In the genomic region with DNA sequence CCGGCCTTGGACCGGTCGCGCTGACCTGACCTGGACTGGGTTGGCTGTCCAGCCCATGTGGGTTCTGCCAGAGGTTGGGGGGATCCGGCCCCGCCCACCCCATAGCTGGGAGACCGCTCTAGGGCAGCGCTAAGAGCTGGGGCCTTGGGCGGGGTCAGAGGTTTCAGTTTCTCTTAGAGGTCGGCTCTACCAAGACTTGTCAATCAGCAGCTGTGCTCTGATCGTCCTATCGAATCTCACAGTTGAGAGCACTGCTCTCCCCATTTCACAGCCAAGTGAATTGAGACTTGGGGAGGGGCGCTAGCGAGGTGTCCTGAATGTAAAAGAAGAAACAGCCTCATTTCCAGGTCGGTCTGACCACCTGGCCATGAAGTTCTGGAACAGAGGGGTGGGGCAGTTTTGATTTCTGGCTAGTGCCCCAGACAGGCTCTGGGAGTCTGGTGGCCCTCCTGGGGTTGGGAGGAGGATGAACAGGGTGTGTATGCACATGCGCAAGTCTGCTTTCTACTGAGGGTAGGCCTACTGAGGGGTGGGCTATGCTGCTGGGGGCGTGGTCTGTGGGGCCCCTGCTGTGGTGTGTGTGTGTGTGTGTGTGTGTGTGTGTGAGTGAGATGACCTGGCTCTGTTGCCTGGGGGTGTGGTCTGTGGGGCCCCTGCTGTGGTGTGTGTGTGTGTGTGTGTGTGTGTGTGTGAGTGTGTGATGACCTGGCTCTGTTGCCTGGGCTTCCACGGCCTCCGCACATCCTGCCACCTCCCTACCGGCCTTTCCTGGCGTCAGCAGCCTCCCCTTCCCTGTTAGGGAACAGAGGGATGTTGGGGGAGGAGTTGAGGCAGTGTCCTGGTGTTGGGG, we compare ENCODE assay signal across 8 mouse cellular contexts. TPM values are rescaled to one million over a fixed set of nuclear protein-coding genes. Genes with fewer than 3 reads are reported as not detected.
DNase-seq lines count a peak whose midpoint lies in the region; TF ChIP-seq lines count a peak whose summit lies in the region.

No protein-coding gene starts in this region.

- peak overlapping the region; percentile 93 for H3K9ac ChIP-seq in ES-Bruce4 (ENCODE audit: low read depth, poor library complexity, severe bottlenecking)

- peaks cover 2% of the 10 kb centered on the region for H3K4me1 ChIP-seq in ES-Bruce4 (ENCODE audit: control insufficient read depth, insufficient read depth, low read length)
- peaks cover 67% of the 10 kb centered on the region for H3K4me1 ChIP-seq in megakaryocyte, embryonic 14.5 days

- peak overlapping the region; percentile 87 for H3K27ac ChIP-seq in ES-Bruce4 (ENCODE audit: insufficient read depth, low read length)

- no peaks in the 10 kb centered on the region for H3K9me3 ChIP-seq in ES-Bruce4 (replicated peaks; ENCODE audit: control insufficient read depth, insufficient read depth, low read length, poor library complexity, severe bottlenecking)
- H3K9me3 ChIP-seq in megakaryocyte, embryonic 14.5 days = no peaks in the 10 kb centered on the region

- no peaks in the 10 kb centered on the region for H3K36me3 ChIP-seq in ES-Bruce4 (ENCODE audit: control insufficient read depth, insufficient read depth, low read length, poor library complexity, severe bottlenecking)
- H3K36me3 ChIP-seq in megakaryocyte, embryonic 14.5 days (replicated peaks; ENCODE audit: low read length) = peaks cover 36% of the 10 kb centered on the region
- no peaks in the 10 kb centered on the region for H3K36me3 ChIP-seq in splenic B cell, adult 2 months (ENCODE audit: control insufficient read depth, insufficient read depth, low read length, poor library complexity, severe bottlenecking)

- no peak for TF ChIP-seq CTCF in ES-Bruce4 (IDR thresholded peaks at IDR 0.05; ENCODE audit: low read depth, low read length)

- intact Hi-C loops in heart, postnatal 10 days (cut with DNase I) = no loop called here

- DNase-seq in adipocyte (ENCODE audit: low spot score) = peak; percentile 45
- DNase-seq in fibroblast of lung, adult 2 months (ENCODE audit: low read depth) = peak; percentile 35
- DNase-seq in heart, postnatal 10 days = peak; percentile 73
- peak; percentile 61 to 87 for DNase-seq in kidney, postnatal 25 days
- DNase-seq in splenic B cell, adult 2 months (ENCODE audit: low read depth, low spot score) = peak; percentile 78
- no peak for DNase-seq in cerebellum, adult 9-10 months

- no peaks in the 10 kb centered on the region for H3K27me3 ChIP-seq in ES-Bruce4 (ENCODE audit: control insufficient read depth, insufficient read depth, low read length, poor library complexity, severe bottlenecking)
- H3K27me3 ChIP-seq in megakaryocyte, embryonic 14.5 days (replicated peaks) = peaks cover 6% of the 10 kb centered on the region
- H3K27me3 ChIP-seq in splenic B cell, adult 2 months (ENCODE audit: control insufficient read depth, insufficient read depth, low read length, poor library complexity, severe bottlenecking) = no peaks in the 10 kb centered on the region

- peak; percentile 23 for TF ChIP-seq POLR2A in ES-Bruce4 (IDR thresholded peaks at IDR 0.05; ENCODE audit: insufficient read depth, low read length)

- peak overlapping the region; percentile 98 for H3K4me3 ChIP-seq in ES-Bruce4 (ENCODE audit: low read depth, low read length)
- peak overlapping the region; percentile 98 for H3K4me3 ChIP-seq in megakaryocyte, embryonic 14.5 days (replicated peaks)

- no peak for TF ChIP-seq EP300 in ES-Bruce4 (IDR thresholded peaks at IDR 0.05; ENCODE audit: insufficient read depth, low read depth, low read length)

RNA-seq across cellular contexts. Expression of a gene that starts 36.1 kb away (rescaled TPM):
- 49.5 and 57.1 TPM in 2 replicates for polyA plus RNA-seq in ES-Bruce4 (2011; ENCODE audit: insufficient read depth, insufficient read length, low read depth, missing spikeins)
- total RNA-seq in heart, postnatal 10 days (2021) = 10 to 100 TPM; 49.2 to 58.0 TPM
- polyA plus RNA-seq in megakaryocyte, embryonic 14.5 days (2012; ENCODE audit: insufficient read depth, low replicate concordance) = 97.8 and 237 TPM in 2 replicates

RNA-seq across cellular contexts. Expression of a gene that starts 44.6 kb away (rescaled TPM):
- 59.8 TPM in 2 replicates for polyA plus RNA-seq in ES-Bruce4 (2011; ENCODE audit: insufficient read depth, insufficient read length, low read depth, missing spikeins)
- 100 to 1,000 TPM; 208 to 227 TPM for total RNA-seq in heart, postnatal 10 days (2021)
- polyA plus RNA-seq in megakaryocyte, embryonic 14.5 days (2012; ENCODE audit: insufficient read depth, low replicate concordance) = 211 and 406 TPM in 2 replicates

RNA-seq across cellular contexts. Expression of a gene that starts 48.9 kb away (rescaled TPM):
- 42.3 and 45.1 TPM in 2 replicates for polyA plus RNA-seq in ES-Bruce4 (2011; ENCODE audit: insufficient read depth, insufficient read length, low read depth, missing spikeins)
- total RNA-seq in heart, postnatal 10 days (2021) = 10 to 100 TPM; 17.8 to 18.9 TPM
- polyA plus RNA-seq in megakaryocyte, embryonic 14.5 days (2012; ENCODE audit: insufficient read depth, low replicate concordance) = 16.3 and 19.1 TPM in 2 replicates

RNA-seq across cellular contexts. Expression of a gene that starts 57.1 kb away (rescaled TPM):
- polyA plus RNA-seq in ES-Bruce4 (2011; ENCODE audit: insufficient read depth, insufficient read length, low read depth, missing spikeins) = 225 and 232 TPM in 2 replicates
- total RNA-seq in heart, postnatal 10 days (2021) = 100 to 1,000 TPM; 372 to 385 TPM
- 75.3 and 689 TPM in 2 replicates for polyA plus RNA-seq in megakaryocyte, embryonic 14.5 days (2012; ENCODE audit: insufficient read depth, low replicate concordance)

RNA-seq across cellular contexts. Expression of a gene that starts 58.0 kb away (rescaled TPM):
- polyA plus RNA-seq in ES-Bruce4 (2011; ENCODE audit: insufficient read depth, insufficient read length, low read depth, missing spikeins) = not detected in 2 replicates
- not detected for total RNA-seq in heart, postnatal 10 days (2021)
- polyA plus RNA-seq in megakaryocyte, embryonic 14.5 days (2012; ENCODE audit: insufficient read depth, low replicate concordance) = 10.8 and 18.1 TPM in 2 replicates
